Mouse (Mus musculus) left cerebral cortex, adult 2 months (tissue): ENCODE measurements around the gene Cd244a. TPM values are rescaled to one million over a fixed set of nuclear protein-coding genes. Genes with fewer than 3 reads are reported as not detected.

ENCODE experiments used
- DNase-seq, 2 experiments: peaks; one replicate each; pipeline ENCODE4 v3.0.0; 2021 to 2022; ENCODE audit warnings: low spot score in 2 of 2, mixed read lengths in 1 of 2; ENCODE audit errors: extremely low spot score in 1 of 2
- H3K27ac ChIP-seq: fragments of 200-600 bp; 2 replicates; pipeline ENCODE4 v1.8.1; 2022
- H3K4me3 ChIP-seq: fragments of 200-600 bp; 2 replicates; pipeline ENCODE4 v1.8.1; 2022
- CTCF ChIP-seq: fragments of 200-600 bp; IDR thresholded peaks from 2 replicates; pipeline ENCODE4 v1.8.1; 2022; ENCODE audit warnings: antibody characterized with exemption, mild to moderate bottlenecking, moderate library complexity
- intact Hi-C: fragments of 180-260 bp; cut with DNase I; formaldehyde crosslinking; loops from one replicate; pipeline ENCODE4 v1.15.1; 2025
- total RNA-seq, 2 experiments: library from RNA; stranded (reverse); gene quantifications; 2 replicates each; pipeline ENCODE4 v1.2.3; 2021

The Cd244a gene
- total RNA-seq, 2 experiments from 2014 or later = not detected

GRCm38 (mm10) chr1:171553359-171554341 is 5.3 kb upstream of the Cd244a start:
- DNase-seq = no peak
- intact Hi-C loops = no loop called here
- TF ChIP-seq CTCF = no peak
- Histone ChIP-seq H3K4me3 (no peak overlapping the region), H3K27ac (no peak overlapping the region)

- Histone ChIP-seq H3K27ac (no peak overlapping the region), H3K4me3 (no peak overlapping the region)
- intact Hi-C loops = no loop called here
- no peak for TF ChIP-seq CTCF
- DNase-seq = no peak
These were observed 2.6 kb upstream of the Cd244a start for GRCm38 (mm10) chr1:171556366-171556765.

GRCm38 (mm10) chr1:171558407-171558806 is 586 bp upstream of the Cd244a start:
- Histone ChIP-seq H3K27ac (no peak overlapping the region), H3K4me3 (no peak overlapping the region)
- intact Hi-C loops = no loop called here
- no peak for DNase-seq
- TF ChIP-seq CTCF = no peak

GRCm38 (mm10) chr1:171560262-171560661 is 1.3 kb downstream of the Cd244a start:
- Histone ChIP-seq H3K4me3 (no peak overlapping the region), H3K27ac (no peak overlapping the region)
- no peak for TF ChIP-seq CTCF
- intact Hi-C loops = loop anchor here (10.0 kb wide), 1 partner anchor 195 kb away; the partner anchor contains the start of gene Klhdc9
- no peak for DNase-seq

GRCm38 (mm10) chr1:171561200-171561599 is 2.2 kb downstream of the Cd244a start:
- intact Hi-C loops = loop anchor here (10.0 kb wide), 1 partner anchor 196 kb away; the partner anchor contains the start of gene Klhdc9
- no peak for DNase-seq
- TF ChIP-seq CTCF = no peak
- Histone ChIP-seq H3K27ac (no peak overlapping the region), H3K4me3 (no peak overlapping the region)

GRCm38 (mm10) chr1:171561639-171562225 is 2.7 kb downstream of the Cd244a start:
- H3K4me3 ChIP-seq = no peak overlapping the region
- DNase-seq = no peak
- no peak overlapping the region for H3K27ac ChIP-seq
- TF ChIP-seq CTCF = no peak
- intact Hi-C loops = loop anchor here (2.0 to 10.0 kb wide), 2 partner anchors 97 to 197 kb away; partner anchors contain the start of gene Klhdc9

- no peak for DNase-seq
- TF ChIP-seq CTCF = no peak
- Histone ChIP-seq H3K27ac (no peak overlapping the region), H3K4me3 (no peak overlapping the region)
- intact Hi-C loops = loop anchor here (2.0 to 10.0 kb wide), 2 partner anchors 96 to 198 kb away; partner anchors contain the start of gene Klhdc9
These were observed 4.0 kb downstream of the Cd244a start for GRCm38 (mm10) chr1:171563042-171563441.

GRCm38 (mm10) chr1:171564247-171564646 is 5.3 kb downstream of the Cd244a start:
- Histone ChIP-seq H3K27ac (no peak overlapping the region), H3K4me3 (no peak overlapping the region)
- DNase-seq = no peak
- peak; percentile 48 for TF ChIP-seq CTCF
- intact Hi-C loops = loop anchor here (10.0 kb wide), 1 partner anchor 199 kb away; the partner anchor contains the start of gene Klhdc9

GRCm38 (mm10) chr1:171565888-171566287 is 6.9 kb downstream of the Cd244a start:
- intact Hi-C loops = loop anchor here (5.0 to 10.0 kb wide), 2 partner anchors 64 to 201 kb away; partner anchors contain the start of genes Alyref2 and Klhdc9
- TF ChIP-seq CTCF = no peak

GRCm38 (mm10) chr1:171566777-171567176 is 7.8 kb downstream of the Cd244a start:
- intact Hi-C loops = loop anchor here (5.0 to 10.0 kb wide), 2 partner anchors 64 to 202 kb away; partner anchors contain the start of genes Alyref2 and Klhdc9
- H3K27ac ChIP-seq = no peak overlapping the region
- peak; percentile 79 for TF ChIP-seq CTCF
- no peak overlapping the region for H3K4me3 ChIP-seq
- DNase-seq = peak; percentile 22 to 28

More at GRCm38 (mm10) chr1:171565888-171566287, 6.9 kb downstream of the Cd244a start:
- Histone ChIP-seq H3K4me3 (no peak overlapping the region), H3K27ac (no peak overlapping the region)
- no peak for DNase-seq

- Histone ChIP-seq H3K4me3 (no peak overlapping the region), H3K27ac (no peak overlapping the region)
- intact Hi-C loops = loop anchor here (5.0 to 10.0 kb wide), 2 partner anchors 66 to 204 kb away; partner anchors contain the start of genes Alyref2 and Klhdc9
- peak; percentile 17; the same call in 1 of the 2 replicates for TF ChIP-seq CTCF
- peak in 1 of 2 experiments; percentile 9 for DNase-seq
These were observed 9.4 kb downstream of the Cd244a start for GRCm38 (mm10) chr1:171568436-171568835.
